Mouse (Mus musculus) MEL (cell line): ENCODE results near the gene Ugt2a3.
"Not testable (repeated sequence)": the region's sequence is repeated elsewhere in the genome, so short reads cannot be mapped to it uniquely, and the experiment has no call there.

ENCODE experiments used
- CTCF ChIP-seq, 3 experiments: IDR thresholded peaks in 2 of 3; conservative IDR thresholded peaks in 1 of 3; 2 replicates each; pipeline ENCODE4 v1.5.1; 2011 to 2012; ENCODE audit warnings: low read length in 3 of 3, low read depth in 2 of 3, mild to moderate bottlenecking in 2 of 3, improper control_type of control experiment in 1 of 3, inconsistent platforms in 1 of 3, mixed read lengths in 1 of 3, moderate library complexity in 1 of 3; ENCODE audit not compliant: control insufficient read depth in 1 of 3, insufficient read depth in 1 of 3, poor library complexity in 1 of 3, severe bottlenecking in 1 of 3
- POLR2A ChIP-seq, 2 experiments: IDR thresholded peaks; 2 replicates each; pipeline ENCODE4 v1.6.1; 2011 to 2012; ENCODE audit warnings: low read length in 2 of 2, mild to moderate bottlenecking in 2 of 2, control low read depth in 1 of 2, improper control_type of control experiment in 1 of 2, low read depth in 1 of 2, moderate library complexity in 1 of 2; ENCODE audit not compliant: control insufficient read depth in 1 of 2, insufficient read depth in 1 of 2, poor library complexity in 1 of 2

DNA sequence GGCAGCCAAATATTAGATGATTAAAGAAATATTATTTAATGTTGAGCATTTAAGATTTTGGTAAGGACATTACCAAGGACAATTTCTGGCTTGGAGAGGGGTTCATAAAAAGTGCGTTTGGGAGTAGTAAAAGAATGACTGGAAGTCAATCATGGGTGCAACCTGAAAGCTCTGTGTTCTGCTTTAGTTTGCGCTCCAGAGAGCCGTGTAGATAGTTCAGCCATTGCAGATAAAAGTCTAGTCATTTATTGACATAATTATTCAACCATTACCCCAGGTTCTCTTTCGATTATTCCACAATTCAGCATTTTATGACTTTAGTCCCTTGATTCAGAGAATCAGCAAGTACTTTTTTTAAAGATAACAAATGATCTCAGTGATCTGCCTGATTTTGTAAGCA, 50.8 kb downstream of the Ugt2a3 start:
- not testable (repeated sequence) for TF ChIP-seq CTCF (IDR thresholded peaks at IDR 0.05 in 2 of 3, conservative IDR thresholded peaks at IDR 0.05 in 1 of 3; ENCODE audit: control insufficient read depth in 1 of 3, insufficient read depth in 1 of 3, low read depth in 2 of 3, low read length in 3 of 3, poor library complexity in 1 of 3, severe bottlenecking in 1 of 3); POLR2A (IDR thresholded peaks at IDR 0.05; ENCODE audit: control insufficient read depth in 1 of 2, insufficient read depth in 1 of 2, low read depth in 1 of 2, low read length in 2 of 2, poor library complexity in 1 of 2)
